22 mouse cellular contexts compared by ENCODE assay signal in genomic region chr12:68604524-68605299, GRCm38 (mm10).
"Had no signal": no experiment of that assay in that cellular context is flagged by ENCODE, and none has a peak within 500 bp of the region (broad histone marks: within the 10 kb centered on the region; RNA-seq: fewer than 3 reads in every experiment).

No protein-coding gene starts in this region.

- H3K27ac ChIP-seq: left cerebral cortex, adult 2 months; limb, embryonic 12.5 days; limb, embryonic 15.5 days; liver, embryonic 14.5 days; macrophage; midbrain, embryonic 12.5 days; midbrain, embryonic 15.5 days; neural tube, embryonic 12.5 days; neural tube, embryonic 15.5 days; stomach, postnatal 0 days had no signal

- H3K36me3 ChIP-seq: limb, embryonic 12.5 days; limb, embryonic 15.5 days; midbrain, embryonic 12.5 days; midbrain, embryonic 15.5 days; neural tube, embryonic 12.5 days; neural tube, embryonic 15.5 days had no signal

- H3K9me3 ChIP-seq: limb, embryonic 12.5 days; limb, embryonic 15.5 days; midbrain, embryonic 12.5 days; midbrain, embryonic 15.5 days; neural tube, embryonic 12.5 days; neural tube, embryonic 15.5 days had no signal

- H3K27me3 ChIP-seq: limb, embryonic 12.5 days; limb, embryonic 15.5 days; midbrain, embryonic 12.5 days; midbrain, embryonic 15.5 days; neural tube, embryonic 12.5 days; neural tube, embryonic 15.5 days had no signal

- H3K4me3 ChIP-seq: left cerebral cortex, adult 2 months; limb, embryonic 12.5 days; limb, embryonic 15.5 days; midbrain, embryonic 12.5 days; midbrain, embryonic 15.5 days; neural tube, embryonic 12.5 days; neural tube, embryonic 15.5 days had no signal

- H3K4me2 ChIP-seq: limb, embryonic 12.5 days; limb, embryonic 15.5 days; liver, embryonic 11.5 days; lung, embryonic 14.5 days; midbrain, embryonic 12.5 days; midbrain, embryonic 15.5 days; neural tube, embryonic 12.5 days; neural tube, embryonic 15.5 days had no signal

- DNase-seq: kidney, adult 8-10 months; kidney, postnatal 36 days; liver, postnatal 0 days; lung, embryonic 14.5 days; right cerebral cortex, adult 18-20 months; right cerebral cortex, postnatal 14 days; right cerebral cortex, postnatal 4 days; thymus, adult 2 months; thymus, postnatal 25 days had no signal

- H3K4me1 ChIP-seq: limb, embryonic 12.5 days; limb, embryonic 15.5 days had no signal

- ATAC-seq: intestine, postnatal 0 days; liver, postnatal 0 days; lung, postnatal 0 days; midbrain, embryonic 15.5 days had no signal

- H3K9ac ChIP-seq: limb, embryonic 12.5 days; limb, embryonic 15.5 days; liver, embryonic 14.5 days; liver, postnatal 0 days; lung, embryonic 14.5 days; midbrain, embryonic 12.5 days; midbrain, embryonic 15.5 days; neural tube, embryonic 12.5 days; neural tube, embryonic 15.5 days had no signal
